Mouse (Mus musculus) midbrain, embryonic 13.5 days (tissue): ENCODE measurements around the gene Ybx2. TPM values are rescaled to one million over a fixed set of nuclear protein-coding genes. Genes with fewer than 3 reads are reported as not detected.
"Not testable (repeated sequence)": the region's sequence is repeated elsewhere in the genome, so short reads cannot be mapped to it uniquely, and the experiment has no call there.

Source experiments
- ATAC-seq: fragments of 200-750 bp; cut with Nextera tagmentation; 2 replicates; pipeline ENCODE4 v1.8.0; 2017; ENCODE audit warnings: mild to moderate bottlenecking, moderate TSS enrichment, moderate library complexity
- H3K27ac ChIP-seq: fragments of 300-500 bp; sonication (generic); 2 replicates; pipeline ENCODE4 v1.5.1; 2015; ENCODE audit warnings: inconsistent platforms, mild to moderate bottlenecking, moderate library complexity
- H3K27me3 ChIP-seq: fragments of 300-500 bp; sonication (generic); 2 replicates; pipeline ENCODE4 v1.6.1; 2015; ENCODE audit warnings: mild to moderate bottlenecking, inconsistent platforms
- H3K36me3 ChIP-seq: fragments of 300-500 bp; sonication (generic); 2 replicates; pipeline ENCODE4 v1.6.1; 2015; ENCODE audit warnings: mild to moderate bottlenecking, inconsistent platforms
- H3K4me1 ChIP-seq: fragments of 300-500 bp; sonication (generic); replicated peaks from 2 replicates; pipeline ENCODE4 v1.6.1; 2015; ENCODE audit warnings: inconsistent platforms
- H3K4me2 ChIP-seq: fragments of 300-500 bp; sonication (generic); replicated peaks from 2 replicates; pipeline ENCODE4 v1.6.1; 2015; ENCODE audit warnings: moderate library complexity, mild to moderate bottlenecking, inconsistent platforms
- H3K4me3 ChIP-seq: fragments of 300-500 bp; sonication (generic); replicated peaks from 2 replicates; pipeline ENCODE4 v1.5.1; 2015; ENCODE audit warnings: mild to moderate bottlenecking, inconsistent platforms
- H3K9ac ChIP-seq: fragments of 300-500 bp; sonication (generic); replicated peaks from 2 replicates; pipeline ENCODE4 v1.6.1; 2015; ENCODE audit warnings: mild to moderate bottlenecking, inconsistent platforms
- H3K9me3 ChIP-seq: fragments of 300-500 bp; sonication (generic); 2 replicates; pipeline ENCODE4 v1.6.1; 2016; ENCODE audit warnings: mild to moderate bottlenecking, inconsistent platforms
- WGBS: fragments of 180-500 bp; shearing (Covaris S2); methylation state at CpG from one replicate; pipeline ENCODE4 v1.1.7; 2015; 5-methylcytosine and 5-hydroxymethylcytosine counted together
- polyA plus RNA-seq: library from polyadenylated mRNA; unstranded; fragments of >200 nt; fragmentation: Nextera tagmentation; extraction: Ambion mirVana; gene quantifications from 2 replicates; pipeline ENCODE4 v1.2.1, GENCODE M21; 2015

Gene Ybx2
- polyA plus RNA-seq, 1 experiment from 2014 or later = 4.2 TPM

GRCm38 (mm10) chr11:69953267-69953915 lies 17.8 kb downstream of the Ybx2 start:
- H3K9me3 ChIP-seq = no peaks in the 10 kb centered on the region
- H3K27me3 ChIP-seq = 0 out of 2 replicates have a peak, but pooled peaks cover 21% of the 10 kb centered on the region
- no peak overlapping the region for H3K4me3 ChIP-seq
- H3K4me2 ChIP-seq = no peak overlapping the region
- H3K36me3 ChIP-seq = no peaks in the 10 kb centered on the region
- 68% methylated on average over 11 of the region's 11 CpGs for WGBS
- H3K4me1 ChIP-seq = peaks cover 5% of the 10 kb centered on the region
- no peak overlapping the region for H3K27ac ChIP-seq
- H3K9ac ChIP-seq = no peak overlapping the region
- no peak for ATAC-seq

GRCm38 (mm10) chr11:69955618-69956017 lies 20.0 kb downstream of the Ybx2 start:
- H3K27ac ChIP-seq, H3K4me3 ChIP-seq: not testable (repeated sequence)
- 82% methylated on average over 4 of the region's 4 CpGs for WGBS

GRCm38 (mm10) chr11:69956218-69956617 lies 20.6 kb downstream of the Ybx2 start:
- Histone ChIP-seq H3K27me3 (peaks cover 32% of the 10 kb centered on the region), H3K36me3 (no peaks in the 10 kb centered on the region), H3K9me3 (no peaks in the 10 kb centered on the region), H3K4me3 (no peak overlapping the region), H3K4me1 (no peaks in the 10 kb centered on the region), H3K27ac (no peak overlapping the region), H3K4me2 (no peak overlapping the region), H3K9ac (no peak overlapping the region)
- 67% methylated on average over 1 of the region's 1 CpGs for WGBS
- no peak for ATAC-seq

More at GRCm38 (mm10) chr11:69955618-69956017, 20.0 kb downstream of the Ybx2 start:
- H3K4me1 ChIP-seq, H3K9me3 ChIP-seq, ATAC-seq, H3K4me2 ChIP-seq, H3K36me3 ChIP-seq, H3K9ac ChIP-seq: not testable (repeated sequence)
- peaks cover 32% of the 10 kb centered on the region for H3K27me3 ChIP-seq

- Histone ChIP-seq H3K4me2 (no peak overlapping the region), H3K27me3 (peaks cover 62% of the 10 kb centered on the region), H3K4me1 (peaks cover 6% of the 10 kb centered on the region; the same call in 1 of the 2 replicates), H3K9me3 (no peaks in the 10 kb centered on the region), H3K27ac (no peak overlapping the region), H3K9ac (no peak overlapping the region), H3K36me3 (no peaks in the 10 kb centered on the region), H3K4me3 (no peak overlapping the region)
- no peak for ATAC-seq
- 22% methylated on average over 5 of the region's 5 CpGs for WGBS
These were observed 25.0 kb downstream of the Ybx2 start for GRCm38 (mm10) chr11:69960616-69961015.

- no peak overlapping the region for H3K4me2 ChIP-seq
- 54% methylated on average over 5 of the region's 5 CpGs for WGBS
- H3K4me3 ChIP-seq = no peak overlapping the region
- no peak overlapping the region for H3K27ac ChIP-seq
- no peak for ATAC-seq
- peaks cover 75% of the 10 kb centered on the region for H3K27me3 ChIP-seq
- H3K4me1 ChIP-seq = peaks cover 15% of the 10 kb centered on the region
- H3K9me3 ChIP-seq = no peaks in the 10 kb centered on the region
- H3K9ac ChIP-seq = no peak overlapping the region
- H3K36me3 ChIP-seq = no peaks in the 10 kb centered on the region
These were observed 26.2 kb downstream of the Ybx2 start for GRCm38 (mm10) chr11:69961841-69962240.

- peaks cover 22% of the 10 kb centered on the region for H3K36me3 ChIP-seq
- H3K4me2 ChIP-seq = 0 out of 2 replicates have a peak within 1 kb of the TSS, but pooled peaks have one; percentile 31
- 11% methylated on average over 24 of the region's 24 CpGs for WGBS
- no peak within 1 kb of the TSS for H3K9ac ChIP-seq
- H3K9me3 ChIP-seq = no peaks in the 10 kb centered on the region
- H3K4me3 ChIP-seq = 0 out of 2 replicates have a peak within 1 kb of the TSS, but pooled peaks have one; percentile 9
- peaks cover 17% of the 10 kb centered on the region for H3K4me1 ChIP-seq
- no peak for ATAC-seq
- no peak within 1 kb of the TSS for H3K27ac ChIP-seq
- H3K27me3 ChIP-seq = peaks cover 91% of the 10 kb centered on the region
These were observed 29.2 kb downstream of the Ybx2 start, which contains the start of gene Cldn7 for GRCm38 (mm10) chr11:69964650-69965270. Gene Cldn7 (plus strand): TSS chr11:69964779.

GRCm38 (mm10) chr11:69965271-69966005 lies 29.8 kb downstream of the Ybx2 start:
- ATAC-seq = no peak
- Histone ChIP-seq H3K4me1 (peaks cover 17% of the 10 kb centered on the region), H3K27me3 (peaks cover 85% of the 10 kb centered on the region), H3K9me3 (no peaks in the 10 kb centered on the region), H3K36me3 (peaks cover 28% of the 10 kb centered on the region), H3K4me3 (peak overlapping the region; percentile 22), H3K4me2 (peak overlapping the region; percentile 47; the same call in 1 of the 2 replicates), H3K27ac (no peak overlapping the region), H3K9ac (no peak overlapping the region)
- WGBS = 2% methylated on average over 49 of the region's 49 CpGs

GRCm38 (mm10) chr11:69966006-69966859 lies 30.6 kb downstream of the Ybx2 start:
- Histone ChIP-seq H3K4me1 (peaks cover 17% of the 10 kb centered on the region), H3K9ac (peak overlapping the region; percentile 28; the same call in 1 of the 2 replicates), H3K27ac (no peak overlapping the region), H3K27me3 (peaks cover 77% of the 10 kb centered on the region), H3K4me3 (peak overlapping the region; percentile 22), H3K36me3 (peaks cover 32% of the 10 kb centered on the region), H3K4me2 (peak overlapping the region; percentile 47), H3K9me3 (no peaks in the 10 kb centered on the region)
- WGBS = 2% methylated on average over 59 of the region's 59 CpGs
- ATAC-seq = peak; percentile 55; the same call in 1 of the 2 replicates

- Histone ChIP-seq H3K9ac (peak overlapping the region; percentile 28; the same call in 1 of the 2 replicates), H3K9me3 (no peaks in the 10 kb centered on the region), H3K27me3 (peaks cover 71% of the 10 kb centered on the region), H3K27ac (no peak overlapping the region), H3K36me3 (peaks cover 37% of the 10 kb centered on the region), H3K4me1 (peaks cover 17% of the 10 kb centered on the region), H3K4me3 (peak overlapping the region; percentile 22), H3K4me2 (peak overlapping the region; percentile 47)
- WGBS = 42% methylated on average over 17 of the region's 17 CpGs
- ATAC-seq = no peak
These were observed 31.4 kb downstream of the Ybx2 start for GRCm38 (mm10) chr11:69966860-69967517.

- no peak for ATAC-seq
- peaks cover 17% of the 10 kb centered on the region for H3K4me1 ChIP-seq
- no peak overlapping the region for H3K4me3 ChIP-seq
- H3K27me3 ChIP-seq = peaks cover 53% of the 10 kb centered on the region
- H3K4me2 ChIP-seq = no peak overlapping the region
- H3K36me3 ChIP-seq = peaks cover 51% of the 10 kb centered on the region
- no peak overlapping the region for H3K9ac ChIP-seq
- H3K27ac ChIP-seq = no peak overlapping the region
- WGBS = 92% methylated on average over 4 of the region's 4 CpGs
- no peaks in the 10 kb centered on the region for H3K9me3 ChIP-seq
These were observed 33.2 kb downstream of the Ybx2 start for GRCm38 (mm10) chr11:69968793-69969192.

GRCm38 (mm10) chr11:69970222-69970621 lies 34.6 kb downstream of the Ybx2 start:
- no peak for ATAC-seq
- Histone ChIP-seq H3K9ac (no peak overlapping the region), H3K27me3 (peaks cover 39% of the 10 kb centered on the region), H3K27ac (no peak overlapping the region), H3K4me3 (no peak overlapping the region), H3K9me3 (no peaks in the 10 kb centered on the region), H3K4me1 (peaks cover 15% of the 10 kb centered on the region), H3K4me2 (no peak overlapping the region), H3K36me3 (peaks cover 65% of the 10 kb centered on the region)
- WGBS = 90% methylated on average over 6 of the region's 6 CpGs
